Mouse (Mus musculus): ENCODE data around the gene Stat3. TPM values are rescaled to one million over a fixed set of nuclear protein-coding genes. Genes with fewer than 3 reads are reported as not detected.
A peak's percentile ranks its signal among the peaks of the same experiment; 100 is the strongest.

Gene Stat3
- total RNA-seq, 2 experiments from 2014 or later: 38.1 to 48.6 TPM

- no peak for DNase-seq (ENCODE audit: low spot score)
These were observed 8.7 kb downstream of the Stat3 start for GRCm38 (mm10) chr11:100930611-100931010.

GRCm38 (mm10) chr11:100927386-100927785, 12.0 kb downstream of the Stat3 start:
- no peak for DNase-seq (ENCODE audit: low spot score)

- DNase-seq (ENCODE audit: low spot score): peak; percentile 29
These were observed 14.9 kb downstream of the Stat3 start for GRCm38 (mm10) chr11:100924386-100924919.

- no peak for DNase-seq (ENCODE audit: low spot score)
These were observed 18.3 kb downstream of the Stat3 start for GRCm38 (mm10) chr11:100920887-100921624.

- DNase-seq (ENCODE audit: low spot score): no peak
These were observed 21.3 kb downstream of the Stat3 start for GRCm38 (mm10) chr11:100918007-100918406.

- DNase-seq (ENCODE audit: low spot score): no peak
These were observed 22.8 kb downstream of the Stat3 start for GRCm38 (mm10) chr11:100916432-100916971.

GRCm38 (mm10) chr11:100915063-100915462, 24.3 kb downstream of the Stat3 start:
- no peak for DNase-seq (ENCODE audit: low spot score)

- no peak for DNase-seq (ENCODE audit: low spot score)
These were observed 24.9 kb downstream of the Stat3 start for GRCm38 (mm10) chr11:100914415-100914814.

GRCm38 (mm10) chr11:100912401-100913155, 26.8 kb downstream of the Stat3 start:
- DNase-seq (ENCODE audit: low spot score): no peak

- no peak for DNase-seq (ENCODE audit: low spot score)
These were observed 30.8 kb downstream of the Stat3 start for GRCm38 (mm10) chr11:100908567-100908966.

GRCm38 (mm10) chr11:100908112-100908511, 31.2 kb downstream of the Stat3 start:
- DNase-seq (ENCODE audit: low spot score): no peak

- DNase-seq (ENCODE audit: low spot score): no peak
These were observed 32.5 kb downstream of the Stat3 start for GRCm38 (mm10) chr11:100906885-100907284.

GRCm38 (mm10) chr11:100905929-100906328, 33.4 kb downstream of the Stat3 start:
- no peak for DNase-seq (ENCODE audit: low spot score)

- no peak for DNase-seq (ENCODE audit: low spot score)
These were observed 34.6 kb downstream of the Stat3 start for GRCm38 (mm10) chr11:100904580-100905351.

- DNase-seq (ENCODE audit: low spot score): no peak
These were observed 40.7 kb downstream of the Stat3 start for GRCm38 (mm10) chr11:100898441-100899199.

GRCm38 (mm10) chr11:100897294-100898231, 41.8 kb downstream of the Stat3 start:
- DNase-seq (ENCODE audit: low spot score): no peak

GRCm38 (mm10) chr11:100896078-100896477, 43.3 kb downstream of the Stat3 start:
- DNase-seq (ENCODE audit: low spot score): no peak

GRCm38 (mm10) chr11:100894146-100894918, 45.0 kb downstream of the Stat3 start:
- no peak for DNase-seq (ENCODE audit: low spot score)

- peak; percentile 94 for DNase-seq (ENCODE audit: low spot score)
These were observed 45.9 kb downstream of the Stat3 start for GRCm38 (mm10) chr11:100893482-100893881.
